Mouse (Mus musculus) liver, adult 2 months (tissue): ENCODE measurements at regions not wholly inside any gene's neighbourhood (a gene's known extent, or its start where the extent isn't known, plus 50 kb on each side); places are given as distances from the start of the nearest gene placed in this dataset.
A peak's percentile ranks its signal among the peaks of the same experiment; 100 is the strongest.

Experiments used
- DNase-seq: peaks from one replicate; pipeline ENCODE4 v3.0.0-alpha.2; 2011; ENCODE audit warnings: low read depth, low spot score; ENCODE audit errors: extremely low read depth
- H3K27ac ChIP-seq: fragments of 200-500 bp; replicated peaks from 2 replicates; pipeline ENCODE4 v1.5.1; 2012; ENCODE audit warnings: low read depth, mild to moderate bottlenecking, control low read depth, inconsistent platforms, low read length; ENCODE audit not compliant: insufficient read depth
- H3K27me3 ChIP-seq: fragments of 200-500 bp; 2 replicates; pipeline ENCODE4 v1.6.1; 2012; ENCODE audit warnings: mild to moderate bottlenecking, moderate library complexity, low read length, inconsistent platforms; ENCODE audit not compliant: control insufficient read depth, insufficient read depth
- H3K36me3 ChIP-seq: fragments of 200-500 bp; 2 replicates; pipeline ENCODE4 v1.6.1; 2012; ENCODE audit warnings: low read length, inconsistent platforms; ENCODE audit not compliant: control insufficient read depth, insufficient read depth
- H3K4me1 ChIP-seq: fragments of 200-500 bp; 2 replicates; pipeline ENCODE4 v1.6.1; 2011; ENCODE audit warnings: low read length; ENCODE audit not compliant: control insufficient read depth, insufficient read depth
- H3K4me3 ChIP-seq: fragments of 200-500 bp; 2 replicates; pipeline ENCODE4 v1.5.1; 2011; ENCODE audit warnings: low read depth, mild to moderate bottlenecking, control low read depth, low read length, moderate library complexity; ENCODE audit not compliant: insufficient read depth
- H3K79me2 ChIP-seq: fragments of 200-500 bp; 2 replicates; pipeline ENCODE4 v1.6.1; 2012; ENCODE audit warnings: inconsistent platforms, mild to moderate bottlenecking, low read length, moderate library complexity; ENCODE audit not compliant: control insufficient read depth, insufficient read depth
- H3K9ac ChIP-seq: fragments of 200-500 bp; 2 replicates; pipeline ENCODE4 v1.6.1; 2012; ENCODE audit warnings: low read depth, mild to moderate bottlenecking, control low read depth, inconsistent platforms, low read length
- CTCF ChIP-seq: fragments of 200-500 bp; IDR thresholded peaks from 2 replicates; pipeline ENCODE4 v1.5.1; 2011; ENCODE audit warnings: low read depth, low read length, control low read depth
- POLR2A ChIP-seq: fragments of 200-500 bp; IDR thresholded peaks from 2 replicates; pipeline ENCODE4 v1.6.1; 2011; ENCODE audit warnings: low read length, control low read depth; ENCODE audit not compliant: insufficient read depth; ENCODE audit errors: extremely low read depth
- WGBS: fragments of 180-500 bp; shearing (Covaris S2); methylation state at CpG from one replicate; pipeline ENCODE4 v1.1.7; 2018; 5-methylcytosine and 5-hydroxymethylcytosine counted together

DNA sequence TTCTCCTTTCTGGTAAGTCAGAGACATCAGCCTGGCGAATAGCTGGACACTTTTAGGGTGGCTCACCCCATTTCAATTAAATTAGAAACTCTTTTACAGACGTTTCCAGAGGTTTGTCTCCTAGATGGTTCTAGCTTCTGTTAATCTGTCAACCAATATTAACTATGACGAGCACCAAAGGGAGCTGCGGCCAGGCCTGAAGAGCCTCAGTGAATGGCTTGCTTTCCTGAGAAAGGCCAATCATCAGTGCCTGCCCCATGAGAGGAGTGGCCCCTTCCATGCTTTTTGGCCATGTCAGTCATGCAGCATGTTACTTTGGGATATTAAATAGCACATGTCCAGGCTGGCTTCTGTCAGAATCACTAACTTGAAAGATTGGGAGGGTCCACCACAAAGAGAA lies 296.6 kb upstream of the Id2 start:
- H3K4me1 ChIP-seq = no peaks in the 10 kb centered on the region
- no peaks in the 10 kb centered on the region for H3K27me3 ChIP-seq
- TF ChIP-seq POLR2A = no peak
- no peak for TF ChIP-seq CTCF
- H3K27ac ChIP-seq = no peak overlapping the region
- DNase-seq = no peak
- no peak overlapping the region for H3K4me3 ChIP-seq
- 90% methylated on average over 4 of the region's 4 CpGs for WGBS
- H3K9ac ChIP-seq = no peak overlapping the region
- no peaks in the 10 kb centered on the region for H3K36me3 ChIP-seq
- no peaks in the 10 kb centered on the region for H3K79me2 ChIP-seq

DNA sequence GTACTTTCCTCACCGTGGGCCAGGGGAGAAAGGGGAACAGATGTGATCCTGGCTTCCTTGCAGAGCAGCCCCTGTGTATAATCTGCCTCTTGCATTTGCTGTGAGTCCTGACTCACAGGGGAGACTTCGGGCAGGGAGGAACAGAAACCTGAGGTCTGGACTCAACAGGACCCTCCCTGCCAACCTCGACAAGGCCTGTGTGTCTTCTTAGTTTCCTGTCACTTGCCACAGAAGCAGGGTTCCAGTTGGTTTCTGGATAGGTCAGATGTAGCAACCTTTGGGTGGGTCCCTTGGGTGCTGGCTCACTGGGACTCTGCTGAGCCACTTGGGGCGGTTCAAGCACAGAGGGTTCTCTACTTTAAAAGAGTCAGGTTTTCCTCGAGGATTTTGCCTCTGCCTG lies 292.3 kb upstream of the Id2 start:
- no peak overlapping the region for H3K27ac ChIP-seq
- no peak overlapping the region for H3K9ac ChIP-seq
- no peaks in the 10 kb centered on the region for H3K79me2 ChIP-seq
- DNase-seq = no peak
- TF ChIP-seq CTCF = no peak
- no peak for TF ChIP-seq POLR2A
- H3K4me3 ChIP-seq = no peak overlapping the region
- no peaks in the 10 kb centered on the region for H3K4me1 ChIP-seq
- no peaks in the 10 kb centered on the region for H3K36me3 ChIP-seq
- 72% methylated on average over 5 of the region's 5 CpGs for WGBS
- H3K27me3 ChIP-seq = no peaks in the 10 kb centered on the region

DNA sequence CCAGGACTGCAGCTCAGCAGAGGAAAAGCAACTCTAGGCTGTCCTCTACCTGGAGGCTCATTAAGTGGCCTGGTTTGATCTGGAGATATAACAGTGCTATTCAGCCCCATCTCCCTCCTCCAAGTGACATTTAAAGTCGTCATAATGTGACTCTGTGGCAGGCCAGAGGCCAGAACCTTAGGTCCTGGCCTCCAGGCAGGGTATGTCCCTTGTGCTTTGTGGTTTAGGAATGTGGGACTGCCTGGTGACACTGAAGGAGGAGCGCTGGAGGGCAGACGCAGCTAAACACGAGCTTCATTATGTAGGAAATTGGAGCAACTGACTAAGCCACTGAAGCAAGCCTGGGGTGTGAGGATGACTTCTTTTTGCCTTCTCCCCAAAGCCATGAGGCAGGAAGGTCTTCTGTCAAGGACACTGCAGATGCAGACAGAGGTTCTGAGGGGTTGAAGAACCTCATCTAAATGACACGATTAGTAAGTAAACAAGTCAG lies 290.9 kb upstream of the Id2 start:
- Histone ChIP-seq H3K9ac (no peak overlapping the region), H3K4me3 (no peak overlapping the region), H3K4me1 (no peaks in the 10 kb centered on the region), H3K79me2 (no peaks in the 10 kb centered on the region), H3K27ac (no peak overlapping the region), H3K36me3 (no peaks in the 10 kb centered on the region), H3K27me3 (no peaks in the 10 kb centered on the region)
- TF ChIP-seq POLR2A = no peak
- TF ChIP-seq CTCF = no peak
- DNase-seq = no peak
- WGBS = 75% methylated on average over 5 of the region's 5 CpGs

DNA sequence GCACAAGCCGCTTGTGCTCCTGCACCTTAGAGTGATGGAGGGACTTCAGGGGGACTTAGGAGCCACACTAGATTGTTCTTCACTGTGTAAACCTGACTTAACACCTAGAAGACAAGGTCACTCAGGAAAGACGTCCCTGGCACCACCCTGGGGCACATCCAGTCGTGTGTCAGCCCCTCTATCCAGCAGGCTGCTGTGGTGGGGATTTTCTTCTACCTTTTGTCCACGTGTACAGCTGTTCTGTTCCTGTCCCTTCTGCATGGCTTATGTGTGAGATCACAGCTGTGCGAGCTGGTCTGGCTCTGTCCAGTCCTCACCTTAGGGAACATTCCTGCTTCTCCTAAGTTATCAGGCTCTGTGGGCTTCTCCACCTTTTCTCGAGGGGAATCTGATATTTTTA lies 286.0 kb upstream of the Id2 start:
- Histone ChIP-seq H3K27me3 (no peaks in the 10 kb centered on the region), H3K4me3 (no peak overlapping the region), H3K79me2 (no peaks in the 10 kb centered on the region), H3K9ac (no peak overlapping the region), H3K27ac (no peak overlapping the region), H3K36me3 (no peaks in the 10 kb centered on the region), H3K4me1 (peaks cover 8% of the 10 kb centered on the region)
- TF ChIP-seq CTCF = no peak
- TF ChIP-seq POLR2A = no peak
- 84% methylated on average over 6 of the region's 6 CpGs for WGBS
- no peak for DNase-seq

DNA sequence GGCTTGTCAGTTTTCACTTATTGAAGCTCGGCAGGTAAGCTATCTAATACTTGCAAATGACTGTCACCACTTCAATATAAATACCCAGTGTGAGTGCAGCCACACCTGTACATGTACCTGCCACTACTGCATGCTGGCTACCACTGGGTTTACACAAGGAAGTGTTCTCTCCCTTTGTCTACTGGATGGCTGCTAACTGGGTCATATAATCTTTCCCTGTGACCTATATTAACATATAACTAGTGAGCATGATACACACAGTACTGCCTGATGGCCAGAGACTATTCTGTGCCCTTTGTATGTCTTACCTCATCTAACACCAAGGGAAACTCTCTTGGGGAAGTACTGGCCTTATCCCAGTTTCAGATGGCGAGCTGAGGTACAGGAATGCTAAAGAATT lies 285.5 kb upstream of the Id2 start:
- Histone ChIP-seq H3K79me2 (no peaks in the 10 kb centered on the region), H3K27me3 (no peaks in the 10 kb centered on the region), H3K9ac (no peak overlapping the region), H3K4me1 (peaks cover 8% of the 10 kb centered on the region), H3K36me3 (no peaks in the 10 kb centered on the region), H3K27ac (no peak overlapping the region), H3K4me3 (no peak overlapping the region)
- DNase-seq = no peak
- TF ChIP-seq CTCF = no peak
- TF ChIP-seq POLR2A = no peak
- WGBS = 96% methylated on average over 2 of the region's 2 CpGs

DNA sequence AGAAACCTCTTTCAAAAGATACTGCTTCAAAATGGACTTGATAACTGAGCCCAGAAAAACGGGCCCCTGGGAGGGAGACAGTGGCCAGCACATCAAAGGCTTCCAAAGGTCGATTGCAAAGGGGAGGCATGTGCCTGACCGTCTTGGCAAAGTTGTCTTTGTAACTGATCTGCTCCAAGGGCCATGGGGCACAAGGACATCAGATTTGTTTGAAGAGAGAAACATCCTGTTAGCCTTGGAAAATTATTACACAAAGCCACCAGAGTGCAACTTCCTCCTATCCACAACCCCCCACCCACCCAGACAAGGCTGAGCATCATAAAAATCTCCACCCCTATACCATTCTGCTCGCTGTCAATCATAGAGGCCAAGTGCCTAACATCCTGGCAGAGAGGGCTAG lies 284.7 kb upstream of the Id2 start:
- no peaks in the 10 kb centered on the region for H3K27me3 ChIP-seq
- no peak overlapping the region for H3K4me3 ChIP-seq
- DNase-seq = peak; percentile 91
- no peak for TF ChIP-seq POLR2A
- no peak for TF ChIP-seq CTCF
- peaks cover 8% of the 10 kb centered on the region for H3K4me1 ChIP-seq
- no peaks in the 10 kb centered on the region for H3K36me3 ChIP-seq
- H3K79me2 ChIP-seq = no peaks in the 10 kb centered on the region
- H3K9ac ChIP-seq = no peak overlapping the region
- H3K27ac ChIP-seq = no peak overlapping the region
- 24% methylated on average over 4 of the region's 4 CpGs for WGBS
